Mouse (Mus musculus): ENCODE data around the gene Sftpa1. TPM values are rescaled to one million over a fixed set of nuclear protein-coding genes. Genes with fewer than 3 reads are reported as not detected.

Gene Sftpa1
- total RNA-seq (2021), result not detected
- polyA plus RNA-seq (2012; rRNA removed), result 3.6 TPM in 1 of 2 replicates, not detected in the other
- long read RNA-seq, result 0 reads

DNA sequence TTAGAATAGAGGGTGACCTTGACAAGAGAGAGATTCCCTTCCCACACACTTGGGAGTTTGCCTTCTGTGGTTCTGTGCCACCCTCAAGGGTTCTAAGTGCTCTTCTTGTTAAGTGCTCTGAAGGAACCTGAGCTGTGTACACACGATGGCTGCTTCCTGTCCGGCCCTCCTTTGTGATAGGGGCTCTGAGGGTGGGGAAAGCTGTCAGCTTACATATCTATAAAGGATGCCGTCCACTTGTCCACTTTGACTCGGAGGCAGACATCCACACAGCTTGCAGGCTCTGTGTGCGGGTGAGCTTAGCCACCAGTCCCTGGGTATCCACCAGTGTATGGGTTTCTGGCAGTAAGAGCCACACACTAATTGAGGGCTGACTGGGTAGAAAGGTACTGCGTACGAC is at the start of gene Sftpa1:
Gene Sftpa1 (plus strand): TSS at position 243 of the 400 bp plus-strand sequence.
- WGBS, result 45% methylated on average over 7 of the region's 7 CpGs
- H3K4me1 ChIP-seq (ENCODE audit: control insufficient read depth, insufficient read depth, low read length), result no peaks in the 10 kb centered on the region
- no peak within 1 kb of the TSS for H3K9ac ChIP-seq (ENCODE audit: low read depth, low read length)
- no peak for TF ChIP-seq POLR2A (IDR thresholded peaks at IDR 0.05; ENCODE audit: insufficient read depth, low read depth, low read length)
- no peaks in the 10 kb centered on the region for H3K27me3 ChIP-seq (ENCODE audit: control insufficient read depth, insufficient read depth, low read length)
- H3K4me3 ChIP-seq, result no peak within 1 kb of the TSS
- intact Hi-C loops (cut with DNase I), result no loop called here
- H3K36me3 ChIP-seq (ENCODE audit: control insufficient read depth, insufficient read depth, low read length), result no peaks in the 10 kb centered on the region
- H3K27ac ChIP-seq, result no peak within 1 kb of the TSS
- no peak for DNase-seq
- no peaks in the 10 kb centered on the region for H3K79me2 ChIP-seq (replicated peaks; ENCODE audit: control insufficient read depth, insufficient read depth, low read length)

DNA sequence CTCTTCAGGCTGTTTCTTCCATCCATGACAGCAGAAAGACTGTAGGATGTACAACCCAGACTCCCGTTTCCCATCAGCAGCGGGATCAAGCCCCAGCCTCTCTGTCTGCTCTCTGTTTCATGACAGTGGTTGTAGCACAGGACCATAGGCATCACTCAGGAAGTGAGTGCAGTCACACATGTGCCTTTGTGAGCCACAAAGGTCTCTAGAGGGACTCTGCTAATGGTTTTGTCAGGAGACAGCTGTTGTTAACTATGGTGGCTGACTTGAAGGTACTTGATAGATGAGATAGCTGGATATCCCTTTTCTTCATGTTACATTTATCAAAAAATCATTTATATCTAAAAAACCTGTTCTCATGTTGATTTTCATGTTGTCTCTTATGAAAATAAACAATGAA is 49.2 kb upstream of the Sftpa1 start:
- Histone ChIP-seq H3K4me1 (ENCODE audit: control insufficient read depth, insufficient read depth, low read length) (no peaks in the 10 kb centered on the region), H3K9ac (ENCODE audit: low read depth, low read length) (no peak overlapping the region), H3K4me3 (no peak overlapping the region), H3K36me3 (ENCODE audit: control insufficient read depth, insufficient read depth, low read length) (no peaks in the 10 kb centered on the region), H3K27ac (no peak overlapping the region), H3K27me3 (ENCODE audit: control insufficient read depth, insufficient read depth, low read length) (no peaks in the 10 kb centered on the region), H3K79me2 (replicated peaks; ENCODE audit: control insufficient read depth, insufficient read depth, low read length) (no peaks in the 10 kb centered on the region)
- no peak for DNase-seq
- WGBS, result 64% methylated on average over 2 of the region's 2 CpGs
- TF ChIP-seq POLR2A (IDR thresholded peaks at IDR 0.05; ENCODE audit: insufficient read depth, low read depth, low read length) (no peak), CTCF (IDR thresholded peaks at IDR 0.05) (no peak), EP300 (IDR thresholded peaks at IDR 0.05; ENCODE audit: insufficient read depth, low read depth, low read length) (no peak)
- intact Hi-C loops (cut with DNase I), result no loop called here

DNA sequence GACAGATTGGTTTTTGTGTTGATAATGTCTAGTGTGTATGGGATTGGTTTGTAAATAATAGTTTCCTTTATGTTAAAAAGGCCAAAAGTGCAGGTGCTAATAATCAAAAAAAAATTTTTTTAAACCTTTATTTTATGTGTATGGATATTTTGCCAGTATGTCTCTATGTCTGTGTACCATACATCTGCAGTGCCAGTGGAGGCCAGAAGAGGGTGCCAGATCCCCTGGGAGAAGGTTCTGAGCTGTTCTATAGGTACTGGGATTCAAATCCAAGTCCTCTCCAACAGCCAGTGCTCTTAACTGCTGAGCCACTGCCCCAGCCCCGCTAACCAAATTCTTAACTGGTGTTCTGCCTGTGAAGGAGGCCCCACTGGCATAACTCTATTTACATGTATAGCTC is 44.1 kb upstream of the Sftpa1 start:
- no peak for DNase-seq
- Histone ChIP-seq H3K79me2 (replicated peaks; ENCODE audit: control insufficient read depth, insufficient read depth, low read length) (no peaks in the 10 kb centered on the region), H3K4me1 (ENCODE audit: control insufficient read depth, insufficient read depth, low read length) (no peaks in the 10 kb centered on the region), H3K27me3 (ENCODE audit: control insufficient read depth, insufficient read depth, low read length) (no peaks in the 10 kb centered on the region), H3K9ac (ENCODE audit: low read depth, low read length) (no peak overlapping the region), H3K4me3 (no peak overlapping the region), H3K36me3 (ENCODE audit: control insufficient read depth, insufficient read depth, low read length) (no peaks in the 10 kb centered on the region), H3K27ac (no peak overlapping the region)
- intact Hi-C loops (cut with DNase I), result no loop called here
- 94% methylated on average over 1 of the region's 1 CpGs for WGBS
- TF ChIP-seq CTCF (IDR thresholded peaks at IDR 0.05), result peak; percentile 54
- no peak for TF ChIP-seq EP300 (IDR thresholded peaks at IDR 0.05; ENCODE audit: insufficient read depth, low read depth, low read length)
- no peak for TF ChIP-seq POLR2A (IDR thresholded peaks at IDR 0.05; ENCODE audit: insufficient read depth, low read depth, low read length)

DNA sequence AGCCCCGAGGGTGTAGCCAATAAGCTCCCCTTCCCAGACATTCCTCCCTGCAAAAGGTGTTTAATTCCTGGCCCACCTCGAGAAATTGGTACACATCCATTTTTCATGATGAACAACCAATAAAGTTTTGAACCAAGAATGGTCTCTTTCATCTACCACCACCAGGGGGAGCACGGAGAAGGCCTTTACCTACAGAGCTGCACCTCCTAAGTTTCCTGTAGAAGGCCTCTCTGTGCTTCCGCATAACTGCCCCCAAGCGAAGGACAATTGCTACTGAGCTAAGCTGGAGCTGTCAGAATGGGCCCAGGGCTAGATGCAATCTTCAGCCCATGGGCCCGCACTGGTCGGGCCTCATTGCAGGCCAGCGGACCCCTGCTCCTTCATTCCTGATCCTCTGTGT is 40.8 kb upstream of the Sftpa1 start:
- intact Hi-C loops (cut with DNase I), result no loop called here
- Histone ChIP-seq H3K4me1 (ENCODE audit: control insufficient read depth, insufficient read depth, low read length) (no peaks in the 10 kb centered on the region), H3K9ac (ENCODE audit: low read depth, low read length) (no peak overlapping the region), H3K27ac (no peak overlapping the region), H3K27me3 (ENCODE audit: control insufficient read depth, insufficient read depth, low read length) (0 out of 2 replicates have a peak, but pooled peaks cover 1% of the 10 kb centered on the region), H3K4me3 (no peak overlapping the region), H3K36me3 (ENCODE audit: control insufficient read depth, insufficient read depth, low read length) (no peaks in the 10 kb centered on the region), H3K79me2 (replicated peaks; ENCODE audit: control insufficient read depth, insufficient read depth, low read length) (no peaks in the 10 kb centered on the region)
- TF ChIP-seq CTCF (IDR thresholded peaks at IDR 0.05) (peak; percentile 65), POLR2A (IDR thresholded peaks at IDR 0.05; ENCODE audit: insufficient read depth, low read depth, low read length) (no peak)
- DNase-seq, result no peak
- WGBS, result 43% methylated on average over 8 of the region's 8 CpGs

DNA sequence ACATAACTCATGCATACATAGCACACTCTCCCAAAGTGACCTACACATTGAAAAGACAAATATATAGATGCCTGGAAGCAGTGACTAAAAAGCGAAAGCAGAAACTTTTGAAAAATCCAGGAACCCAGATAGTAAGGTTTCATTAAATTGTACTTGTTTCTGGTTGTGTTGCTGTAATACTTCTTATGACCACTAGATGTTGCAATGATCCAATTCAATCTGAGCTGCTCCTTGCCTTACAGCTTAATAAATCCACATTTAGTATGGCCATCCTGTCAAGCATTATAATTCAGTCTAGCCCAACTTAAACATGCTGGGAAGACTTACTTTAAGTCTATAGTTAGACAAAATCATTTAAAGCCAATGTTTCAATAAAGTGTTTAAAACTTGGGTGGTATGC is 37.5 kb upstream of the Sftpa1 start:
- TF ChIP-seq POLR2A (IDR thresholded peaks at IDR 0.05; ENCODE audit: insufficient read depth, low read depth, low read length) (no peak), CTCF (IDR thresholded peaks at IDR 0.05) (peak; percentile 78)
- Histone ChIP-seq H3K4me1 (ENCODE audit: control insufficient read depth, insufficient read depth, low read length) (no peaks in the 10 kb centered on the region), H3K27ac (no peak overlapping the region), H3K79me2 (replicated peaks; ENCODE audit: control insufficient read depth, insufficient read depth, low read length) (no peaks in the 10 kb centered on the region), H3K36me3 (ENCODE audit: control insufficient read depth, insufficient read depth, low read length) (no peaks in the 10 kb centered on the region), H3K27me3 (ENCODE audit: control insufficient read depth, insufficient read depth, low read length) (0 out of 2 replicates have a peak, but pooled peaks cover 1% of the 10 kb centered on the region), H3K4me3 (no peak overlapping the region), H3K9ac (ENCODE audit: low read depth, low read length) (no peak overlapping the region)
- DNase-seq, result no peak
- intact Hi-C loops (cut with DNase I), result no loop called here
- 21% methylated on average over 1 of the region's 1 CpGs for WGBS

DNA sequence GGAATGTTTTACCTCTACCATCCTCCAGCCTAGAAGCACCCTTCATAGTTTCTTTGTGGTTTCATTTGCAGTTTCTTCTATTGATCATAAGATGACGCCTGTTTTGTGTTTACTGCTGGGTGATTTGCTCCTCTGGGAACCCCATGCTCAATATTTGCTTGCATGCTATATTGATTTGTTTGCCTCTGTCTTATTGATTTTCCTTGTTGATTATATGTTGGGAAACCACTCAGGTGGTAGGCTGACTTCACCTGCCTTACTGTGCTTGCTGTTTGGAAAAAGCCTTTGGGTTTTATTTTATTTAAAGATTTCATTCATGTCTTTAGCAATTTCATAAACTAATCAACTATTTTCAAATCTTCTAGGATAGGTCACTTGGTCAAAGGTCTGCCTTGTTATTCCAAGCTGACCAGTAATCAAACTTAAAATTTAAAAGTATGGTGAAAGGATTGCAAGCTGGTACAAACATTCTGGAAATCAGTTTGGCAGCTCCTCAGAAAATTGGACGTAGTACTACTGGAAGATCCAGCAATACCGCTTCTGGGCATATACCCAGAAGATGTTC is 35.2 kb upstream of the Sftpa1 start:
- intact Hi-C loops (cut with DNase I), result no loop called here

More for the DNA sequence above, 35.2 kb upstream of the Sftpa1 start:
- TF ChIP-seq POLR2A (IDR thresholded peaks at IDR 0.05; ENCODE audit: insufficient read depth, low read depth, low read length) (no peak), EP300 (IDR thresholded peaks at IDR 0.05; ENCODE audit: insufficient read depth, low read depth, low read length) (no peak), CTCF (IDR thresholded peaks at IDR 0.05) (no peak)
- H3K36me3 ChIP-seq (ENCODE audit: control insufficient read depth, insufficient read depth, low read length), result no peaks in the 10 kb centered on the region
- H3K9ac ChIP-seq (ENCODE audit: low read depth, low read length), result no peak overlapping the region
- H3K27me3 ChIP-seq (ENCODE audit: control insufficient read depth, insufficient read depth, low read length), result 0 out of 2 replicates have a peak, but pooled peaks cover 1% of the 10 kb centered on the region
- no peak for DNase-seq
- no peaks in the 10 kb centered on the region for H3K79me2 ChIP-seq (replicated peaks; ENCODE audit: control insufficient read depth, insufficient read depth, low read length)
- H3K27ac ChIP-seq, result no peak overlapping the region
- WGBS, result 80% methylated on average over 3 of the region's 3 CpGs
- H3K4me3 ChIP-seq, result no peak overlapping the region
- no peaks in the 10 kb centered on the region for H3K4me1 ChIP-seq (ENCODE audit: control insufficient read depth, insufficient read depth, low read length)

Measured in heart, adult 2 months (tissue).